Mouse (Mus musculus) bone marrow, adult 2 months (tissue): ENCODE measurements at regions not wholly inside any gene's neighbourhood (a gene's known extent, or its start where the extent isn't known, plus 50 kb on each side); places are given as distances from the start of the nearest gene placed in this dataset.

Experiments
- H3K27ac ChIP-seq: fragments of 200-500 bp; 2 replicates; pipeline ENCODE4 v1.5.1; 2012; ENCODE audit warnings: low read depth, mild to moderate bottlenecking, control low read depth, inconsistent platforms, low read length; ENCODE audit not compliant: control insufficient read depth, poor library complexity, insufficient read depth
- H3K4me1 ChIP-seq: fragments of 200-500 bp; 2 replicates; pipeline ENCODE4 v1.6.1; 2011; ENCODE audit warnings: low read length; ENCODE audit not compliant: control insufficient read depth, insufficient read depth
- H3K4me3 ChIP-seq: fragments of 200-500 bp; replicated peaks from 2 replicates; pipeline ENCODE3; 2011; ENCODE audit warnings: mild to moderate bottlenecking, low read depth, low read length, control low read depth; ENCODE audit not compliant: control insufficient read depth
- CTCF ChIP-seq: fragments of 200-500 bp; IDR thresholded peaks from 2 replicates; pipeline ENCODE4 v1.5.1; 2011; ENCODE audit warnings: low read length, control low read depth; ENCODE audit not compliant: control insufficient read depth, insufficient read depth
- POLR2A ChIP-seq: fragments of 200-500 bp; IDR thresholded peaks from 2 replicates; pipeline ENCODE4 v1.6.1; 2011; ENCODE audit warnings: low read depth, mild to moderate bottlenecking, control low read depth, low read length, borderline replicate concordance; ENCODE audit not compliant: control insufficient read depth
- WGBS: fragments of 180-500 bp; shearing (Covaris S2); methylation state at CpG from one replicate; pipeline ENCODE4 v1.1.7; 2018; 5-methylcytosine and 5-hydroxymethylcytosine counted together

DNA sequence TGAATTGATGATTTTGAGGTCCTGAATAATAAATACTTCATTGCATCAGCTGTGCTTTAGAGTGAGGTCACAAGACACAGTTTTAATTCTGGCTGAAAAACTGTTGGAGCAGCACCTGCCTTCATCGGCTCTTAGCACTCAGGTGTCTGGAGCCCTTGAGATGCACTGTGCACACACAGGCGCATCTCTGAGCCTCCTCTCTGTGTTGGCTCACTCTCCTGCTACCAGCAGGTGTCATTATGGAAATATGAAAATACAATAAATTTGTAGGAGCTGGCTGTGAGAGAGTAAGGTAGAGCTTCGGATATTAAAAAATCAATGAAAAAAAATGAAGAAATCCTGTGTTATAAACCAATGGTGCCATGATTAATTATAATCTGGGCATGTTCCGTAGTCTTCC, 114.0 kb downstream of the Kcnrg start:
- H3K4me1 ChIP-seq, result no peaks in the 10 kb centered on the region; the same call in 1 of the 2 replicates
- WGBS, result 80% methylated on average over 4 of the region's 4 CpGs
- TF ChIP-seq POLR2A (no peak), CTCF (no peak)
- no peak overlapping the region for H3K27ac ChIP-seq
- no peak overlapping the region for H3K4me3 ChIP-seq

- TF ChIP-seq POLR2A (no peak), CTCF (no peak)
- H3K4me1 ChIP-seq, result peaks cover 1% of the 10 kb centered on the region; the same call in 1 of the 2 replicates
- no peak overlapping the region for H3K4me3 ChIP-seq
- WGBS, result 22% methylated on average over 3 of the region's 3 CpGs
- no peak overlapping the region for H3K27ac ChIP-seq
Observed at GRCm38 (mm10) chr14:61724942-61725341, 117.7 kb downstream of the Kcnrg start.

- Histone ChIP-seq H3K4me3 (no peak overlapping the region), H3K4me1 (peaks cover 1% of the 10 kb centered on the region; the same call in 1 of the 2 replicates), H3K27ac (no peak overlapping the region)
- TF ChIP-seq POLR2A, result no peak
- TF ChIP-seq CTCF, result no peak
- 30% methylated on average over 5 of the region's 5 CpGs for WGBS
Observed at GRCm38 (mm10) chr14:61728562-61728961, 121.3 kb downstream of the Kcnrg start.

GRCm38 (mm10) chr14:61735541-61735940, 128.3 kb downstream of the Kcnrg start:
- H3K4me3 ChIP-seq, result no peak overlapping the region
- no peak overlapping the region for H3K27ac ChIP-seq
- no peaks in the 10 kb centered on the region; the same call in 1 of the 2 replicates for H3K4me1 ChIP-seq
- TF ChIP-seq POLR2A (no peak), CTCF (no peak)
- 69% methylated on average over 6 of the region's 6 CpGs for WGBS

DNA sequence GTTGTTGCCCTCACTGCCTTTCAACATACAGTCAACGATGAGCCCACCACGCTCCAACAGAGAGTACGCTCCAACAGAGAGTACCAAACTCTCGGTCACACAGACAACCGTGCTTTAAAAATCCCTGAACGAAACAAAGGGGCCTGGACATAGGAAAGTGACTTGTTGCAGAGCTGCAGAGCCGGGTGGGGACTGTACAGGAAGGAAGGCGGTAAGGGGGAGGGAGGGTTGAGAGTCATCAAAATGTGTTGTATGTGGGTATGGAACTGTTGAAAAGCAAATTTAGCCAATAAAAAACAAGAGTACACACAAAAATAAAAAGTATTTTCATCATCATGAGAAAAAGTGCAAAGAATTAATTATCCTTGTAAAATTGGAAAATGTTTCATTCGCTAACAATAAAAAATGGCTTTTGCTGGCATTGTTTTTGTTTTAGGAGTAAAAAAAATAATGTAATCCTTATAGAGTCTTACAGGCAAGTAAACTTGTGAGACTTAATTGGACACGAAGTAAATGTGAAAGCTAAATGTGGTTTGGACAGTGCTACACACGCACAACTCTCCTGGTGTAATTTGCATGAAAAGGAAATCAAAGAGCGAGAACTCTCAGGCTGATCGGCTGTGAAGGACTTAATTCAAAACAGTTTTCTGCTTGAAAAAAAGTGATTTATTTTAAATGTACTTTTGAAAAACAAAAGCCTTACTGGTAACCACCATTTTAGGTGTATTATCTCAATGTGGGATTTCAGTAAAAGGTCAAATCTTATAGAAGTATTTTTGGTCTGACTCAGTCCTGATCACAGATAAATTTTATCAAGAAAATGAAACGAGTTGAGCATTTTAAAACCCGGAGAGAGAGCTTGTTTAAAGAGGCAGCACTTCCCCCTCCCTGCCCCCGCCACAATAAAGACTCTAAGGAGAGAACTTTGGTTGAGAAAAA, 129.4 kb downstream of the Kcnrg start:
- 22% methylated on average over 16 of the region's 16 CpGs for WGBS
- Histone ChIP-seq H3K4me3 (peak overlapping the region; percentile 27), H3K27ac (no peak overlapping the region), H3K4me1 (no peaks in the 10 kb centered on the region; the same call in 1 of the 2 replicates)
- TF ChIP-seq CTCF (no peak), POLR2A (no peak)

DNA sequence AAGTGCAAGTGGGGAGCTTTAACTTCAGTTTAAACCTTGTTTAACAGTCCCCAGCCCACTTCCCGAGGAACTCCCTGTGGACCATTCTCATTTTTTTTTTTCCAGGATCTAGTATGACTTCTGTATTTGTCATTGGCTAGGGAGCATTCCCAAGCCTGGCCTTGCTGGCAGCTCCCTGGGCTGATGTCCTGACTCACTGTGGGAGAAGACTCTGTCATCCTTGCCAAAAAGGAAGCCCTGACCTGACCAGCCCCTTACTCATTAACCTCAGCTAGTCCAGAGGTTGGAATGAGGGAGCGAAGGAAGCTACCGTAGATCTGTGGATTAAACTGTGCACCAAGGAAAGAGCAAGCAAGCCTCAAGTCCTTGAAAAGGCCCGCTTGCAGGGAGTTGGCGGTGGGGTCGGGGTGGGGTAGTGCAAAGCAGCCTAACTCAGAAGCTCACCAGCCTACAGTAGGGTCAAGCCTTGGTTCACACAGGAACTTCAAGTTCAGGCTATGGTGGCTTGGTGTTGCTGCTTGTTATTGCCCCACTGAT, 130.3 kb downstream of the Kcnrg start:
- Histone ChIP-seq H3K4me3 (no peak overlapping the region), H3K27ac (peak overlapping the region; percentile 34; the same call in 1 of the 2 replicates), H3K4me1 (no peaks in the 10 kb centered on the region; the same call in 1 of the 2 replicates)
- TF ChIP-seq CTCF (no peak), POLR2A (no peak)
- WGBS, result 73% methylated on average over 6 of the region's 6 CpGs

DNA sequence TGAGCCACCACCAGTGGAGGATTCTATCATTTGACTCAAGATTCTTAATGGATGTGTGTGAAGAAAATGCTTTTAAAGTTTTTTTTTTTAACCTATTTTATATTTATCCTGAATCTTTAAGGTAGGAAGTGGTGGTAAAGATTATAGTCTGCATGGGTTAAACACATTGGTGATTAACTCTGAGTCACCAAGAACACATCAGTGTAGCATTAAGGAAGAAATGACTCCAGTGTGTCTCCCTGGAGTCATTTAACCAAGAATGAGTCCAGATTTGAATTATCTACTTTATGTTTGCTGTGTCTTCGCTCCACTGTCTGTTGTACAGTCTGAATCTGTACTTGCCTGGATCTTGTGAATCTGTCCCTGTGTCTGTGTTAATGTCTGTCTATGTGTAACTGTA, 132.2 kb downstream of the Kcnrg start:
- H3K4me1 ChIP-seq, result no peaks in the 10 kb centered on the region; the same call in 1 of the 2 replicates
- WGBS, result 87% methylated on average over 1 of the region's 1 CpGs
- TF ChIP-seq CTCF (no peak), POLR2A (no peak)
- H3K27ac ChIP-seq, result no peak overlapping the region
- no peak overlapping the region for H3K4me3 ChIP-seq

GRCm38 (mm10) chr14:61743855-61744408, 136.7 kb downstream of the Kcnrg start:
- 24% methylated on average over 4 of the region's 4 CpGs for WGBS
- H3K4me1 ChIP-seq, result no peaks in the 10 kb centered on the region
- H3K27ac ChIP-seq, result no peak overlapping the region
- TF ChIP-seq CTCF (no peak), POLR2A (no peak)
- H3K4me3 ChIP-seq, result no peak overlapping the region
